Mouse (Mus musculus) liver, embryonic 16.5 days (tissue): ENCODE measurements around the gene Tmem196. TPM values are rescaled to one million over a fixed set of nuclear protein-coding genes. Genes with fewer than 3 reads are reported as not detected.
"Not testable (repeated sequence)": the region's sequence is repeated elsewhere in the genome, so short reads cannot be mapped to it uniquely, and the experiment has no call there.

ENCODE experiments used
- ATAC-seq: fragments of 200-750 bp; cut with Nextera tagmentation; 2 replicates; pipeline ENCODE4 v1.8.0; 2017; ENCODE audit warnings: low read depth, mild to moderate bottlenecking, moderate number of reproducible peaks, moderate library complexity
- H3K27ac ChIP-seq: fragments of 300-500 bp; sonication (generic); 2 replicates; pipeline ENCODE4 v1.5.1; 2014; ENCODE audit warnings: mild to moderate bottlenecking, low read length
- H3K27me3 ChIP-seq: fragments of 300-500 bp; sonication (generic); 2 replicates; pipeline ENCODE4 v1.6.1; 2014; ENCODE audit warnings: low read depth, low read length, mixed read lengths; ENCODE audit not compliant: control insufficient read depth, insufficient read depth
- H3K36me3 ChIP-seq: fragments of 300-500 bp; sonication (generic); 2 replicates; pipeline ENCODE4 v1.6.1; 2014; ENCODE audit warnings: mild to moderate bottlenecking; ENCODE audit not compliant: control insufficient read depth, insufficient read depth
- H3K4me1 ChIP-seq: fragments of 300-500 bp; sonication (generic); 2 replicates; pipeline ENCODE4 v1.6.1; 2014; ENCODE audit warnings: low read depth, low read length, mixed read lengths; ENCODE audit not compliant: control insufficient read depth
- H3K4me2 ChIP-seq: fragments of 300-500 bp; sonication (generic); 2 replicates; pipeline ENCODE4 v1.6.1; 2014; ENCODE audit warnings: low read depth, low read length, mixed read lengths
- H3K4me3 ChIP-seq: fragments of 300-500 bp; sonication (generic); 2 replicates; pipeline ENCODE4 v1.5.1; 2014; ENCODE audit warnings: low read depth, mild to moderate bottlenecking, low read length
- H3K9ac ChIP-seq: fragments of 300-500 bp; sonication (generic); 2 replicates; pipeline ENCODE4 v1.6.1; 2014; ENCODE audit warnings: low read depth, low read length
- H3K9me3 ChIP-seq: fragments of 300-500 bp; sonication (generic); replicated peaks from 2 replicates; pipeline ENCODE4 v1.6.1; 2016; ENCODE audit warnings: low read length; ENCODE audit not compliant: control insufficient read depth
- WGBS: fragments of 180-500 bp; shearing (Covaris S2); extraction: QIAGEN DNeasy Blood & Tissue Kit; methylation state at CpG from one replicate; pipeline ENCODE4 v1.1.7; 2014; ENCODE audit not compliant: insufficient replicate concordance; 5-methylcytosine and 5-hydroxymethylcytosine counted together
- polyA plus RNA-seq: library from polyadenylated mRNA; unstranded; fragments of >200 nt; fragmentation: Nextera tagmentation; extraction: Ambion mirVana; gene quantifications from 2 replicates; pipeline ENCODE4 v1.2.1, GENCODE M21; 2015

The Tmem196 gene
- polyA plus RNA-seq, 1 experiment from 2014 or later = not detected

DNA sequence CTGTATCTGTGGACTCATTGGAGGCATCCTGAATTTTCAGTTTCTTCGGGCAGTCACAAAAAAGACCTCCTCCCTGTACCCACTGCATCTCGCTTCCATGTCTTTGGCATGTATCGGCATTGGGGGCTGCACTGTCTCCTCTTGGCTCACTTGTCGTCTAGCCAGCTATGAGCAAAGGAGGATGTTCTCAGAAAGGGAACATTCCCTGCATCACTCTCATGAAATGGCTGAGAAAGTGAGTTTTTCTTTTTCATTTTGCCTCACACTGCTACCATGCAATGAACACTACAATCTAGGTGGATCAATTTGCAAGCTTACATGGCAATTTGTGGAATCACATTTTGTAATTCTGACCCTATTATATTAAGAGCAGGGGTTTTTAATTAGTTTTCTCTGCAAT, 69.1 kb downstream of the Tmem196 start:
- no peak for ATAC-seq
- no peaks in the 10 kb centered on the region for H3K9me3 ChIP-seq
- H3K4me1 ChIP-seq = no peaks in the 10 kb centered on the region
- no peak overlapping the region for H3K4me2 ChIP-seq
- no peaks in the 10 kb centered on the region for H3K36me3 ChIP-seq
- WGBS = 62% methylated on average over 4 of the region's 4 CpGs
- H3K27me3 ChIP-seq = no peaks in the 10 kb centered on the region
- H3K27ac ChIP-seq = no peak overlapping the region
- H3K9ac ChIP-seq = no peak overlapping the region
- no peak overlapping the region for H3K4me3 ChIP-seq

DNA sequence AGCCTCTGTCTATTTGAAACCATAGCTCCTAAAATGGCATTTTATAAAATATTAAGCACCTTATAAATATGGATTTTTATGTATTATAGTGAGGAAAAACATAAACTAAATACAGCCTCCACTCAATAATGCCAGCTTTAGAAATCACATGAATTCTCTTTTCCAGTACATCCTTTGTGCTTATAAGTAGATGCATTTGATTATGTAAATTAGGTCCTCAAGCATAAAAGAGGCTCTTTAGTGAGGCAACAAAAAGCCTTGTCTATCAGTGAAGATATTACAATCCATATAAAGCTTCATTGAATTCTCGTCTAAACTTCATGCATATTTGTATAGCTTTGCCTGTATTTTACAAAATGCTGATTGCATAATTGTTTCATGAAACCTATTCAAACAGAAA, 69.6 kb downstream of the Tmem196 start:
- Histone ChIP-seq H3K4me3 (no peak overlapping the region), H3K27me3 (no peaks in the 10 kb centered on the region), H3K9me3 (no peaks in the 10 kb centered on the region), H3K36me3 (no peaks in the 10 kb centered on the region), H3K9ac (no peak overlapping the region), H3K4me1 (no peaks in the 10 kb centered on the region), H3K27ac (no peak overlapping the region), H3K4me2 (no peak overlapping the region)
- WGBS = 49% methylated on average over 1 of the region's 1 CpGs
- no peak for ATAC-seq

DNA sequence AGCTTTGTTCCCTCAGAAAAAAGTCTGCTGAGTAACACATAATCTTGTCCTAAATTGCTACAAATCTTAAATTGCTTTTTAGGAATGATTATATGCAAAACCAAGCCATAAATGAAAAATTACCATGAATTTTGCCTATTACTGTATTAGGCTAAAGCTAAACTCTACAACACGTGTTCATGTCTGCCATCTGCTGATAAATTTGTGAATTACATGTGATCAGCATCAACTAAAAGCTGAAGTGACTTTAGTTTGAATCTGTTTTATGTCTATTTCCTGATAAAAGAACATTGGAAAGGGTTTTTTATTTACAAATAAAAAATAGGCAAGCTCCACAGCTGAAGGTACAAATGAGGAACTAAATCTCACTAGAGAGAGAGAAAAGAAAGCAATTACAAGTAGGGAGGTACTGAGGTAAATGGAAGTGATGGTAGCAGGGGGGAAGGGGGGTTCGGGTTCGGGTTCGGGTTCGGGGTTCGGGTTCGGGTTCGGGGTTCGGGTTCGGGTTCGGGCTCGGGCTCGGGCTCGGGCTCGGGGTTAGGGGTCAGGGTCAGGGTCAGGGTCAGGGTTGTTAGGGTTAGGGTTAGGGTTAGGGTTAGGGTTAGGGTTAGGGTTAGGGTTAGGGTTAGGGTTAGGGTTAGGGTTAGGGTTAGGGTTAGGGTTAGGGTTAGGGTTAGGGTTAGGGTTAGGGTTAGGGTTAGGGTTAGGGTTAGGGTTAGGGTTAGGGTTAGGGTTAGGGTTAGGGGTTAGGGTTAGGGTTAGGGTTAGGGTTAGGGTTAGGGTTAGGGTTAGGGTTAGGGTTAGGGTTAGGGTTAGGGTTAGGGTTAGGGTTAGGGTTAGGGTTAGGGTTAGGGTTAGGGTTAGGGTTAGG, 82.7 kb downstream of the Tmem196 start:
- H3K4me3 ChIP-seq, H3K27me3 ChIP-seq, H3K9ac ChIP-seq, H3K4me2 ChIP-seq, H3K36me3 ChIP-seq, H3K9me3 ChIP-seq, H3K4me1 ChIP-seq, H3K27ac ChIP-seq, ATAC-seq: not testable (repeated sequence)
- WGBS = 61% methylated on average over 15 of the region's 15 CpGs
